Mouse (Mus musculus) urinary bladder, adult 18-20 months (tissue): ENCODE data around the gene Mob3b.

Experiments
- DNase-seq, 2 experiments: peaks; one replicate each; pipeline ENCODE4 v3.0.0; 2022; ENCODE audit warnings: low spot score in 2 of 2, mixed read lengths in 2 of 2

Gene Mob3b

GRCm38 (mm10) chr4:35148326-35148725 lies 9.0 kb downstream of the Mob3b start:
- no peak for DNase-seq

GRCm38 (mm10) chr4:35146597-35146996 lies 10.7 kb downstream of the Mob3b start:
- no peak for DNase-seq

GRCm38 (mm10) chr4:35145726-35146125 lies 11.6 kb downstream of the Mob3b start:
- DNase-seq = no peak

GRCm38 (mm10) chr4:35143472-35144102 lies 13.7 kb downstream of the Mob3b start:
- no peak for DNase-seq

GRCm38 (mm10) chr4:35140317-35140716 lies 17.0 kb downstream of the Mob3b start:
- DNase-seq = no peak

GRCm38 (mm10) chr4:35138077-35138476 lies 19.2 kb downstream of the Mob3b start:
- no peak for DNase-seq

GRCm38 (mm10) chr4:35136996-35137395 lies 20.3 kb downstream of the Mob3b start:
- no peak for DNase-seq

- DNase-seq = no peak
Observed at GRCm38 (mm10) chr4:35135806-35136205, 21.5 kb downstream of the Mob3b start.

GRCm38 (mm10) chr4:35134846-35135611 lies 22.3 kb downstream of the Mob3b start:
- DNase-seq = no peak

- DNase-seq = no peak
Observed at GRCm38 (mm10) chr4:35133411-35133810, 23.9 kb downstream of the Mob3b start.

- no peak for DNase-seq
Observed at GRCm38 (mm10) chr4:35131592-35131991, 25.7 kb downstream of the Mob3b start.

- DNase-seq = no peak
Observed at GRCm38 (mm10) chr4:35130411-35130948, 26.8 kb downstream of the Mob3b start.

GRCm38 (mm10) chr4:35127759-35128158 lies 29.5 kb downstream of the Mob3b start:
- DNase-seq = no peak

- DNase-seq = no peak
Observed at GRCm38 (mm10) chr4:35126776-35127175, 30.5 kb downstream of the Mob3b start.

GRCm38 (mm10) chr4:35125299-35125777 lies 31.9 kb downstream of the Mob3b start:
- DNase-seq = no peak

GRCm38 (mm10) chr4:35124027-35124426 lies 33.3 kb downstream of the Mob3b start:
- no peak for DNase-seq

- no peak for DNase-seq
Observed at GRCm38 (mm10) chr4:35123087-35123486, 34.2 kb downstream of the Mob3b start.

- DNase-seq = no peak
Observed at GRCm38 (mm10) chr4:35121060-35121459, 36.2 kb downstream of the Mob3b start.

GRCm38 (mm10) chr4:35120575-35120974 lies 36.7 kb downstream of the Mob3b start:
- DNase-seq = no peak

- no peak for DNase-seq
Observed at GRCm38 (mm10) chr4:35120159-35120558, 37.1 kb downstream of the Mob3b start.

- no peak for DNase-seq
Observed at GRCm38 (mm10) chr4:35118851-35119250, 38.4 kb downstream of the Mob3b start.

GRCm38 (mm10) chr4:35117144-35117543 lies 40.1 kb downstream of the Mob3b start:
- no peak for DNase-seq

- no peak for DNase-seq
Observed at GRCm38 (mm10) chr4:35115933-35116332, 41.4 kb downstream of the Mob3b start.
